Comparison of ENCODE assay signal across 15 mouse cellular contexts in genomic region chr4:152725881-152726280, GRCm38 (mm10).
DNase-seq lines count a peak whose midpoint lies in the region; ATAC-seq lines count a peak whose summit lies in the region.
"Had no signal": no experiment of that assay in that cellular context is flagged by ENCODE, and none has a peak within 500 bp of the region (broad histone marks: within the 10 kb centered on the region; RNA-seq: fewer than 3 reads in every experiment).

No protein-coding gene starts in this region.

- DNase-seq in layer of hippocampus, adult 11-12 months (ENCODE audit: low spot score), result peak; percentile 11
- no peak for DNase-seq in layer of hippocampus, adult 9-10 months (ENCODE audit: low spot score)
- DNase-seq in forebrain, embryonic 10.5 days (ENCODE audit: extremely low spot score, low spot score), result no peak
- DNase-seq in forelimb bud, embryonic 11.5 days (ENCODE audit: low read depth, low spot score), result peak; percentile 43
- no peak for DNase-seq in thymus, postnatal 25 days
- no peak for DNase-seq in frontal cortex, postnatal 10 days (ENCODE audit: low spot score in 2 of 2)
- DNase-seq: gastrocnemius, postnatal 25 days; kidney, adult 9 months; thymus, postnatal 36 days had no signal

- ATAC-seq in midbrain, embryonic 15.5 days (replicated peaks), result peak; percentile 75

- no peaks in the 10 kb centered on the region for H3K27me3 ChIP-seq in forebrain, embryonic 10.5 days (ENCODE audit: poor library complexity, severe bottlenecking)
- H3K27me3 ChIP-seq in midbrain, embryonic 15.5 days (replicated peaks), result no peaks in the 10 kb centered on the region
- H3K27me3 ChIP-seq: CH12.LX; liver, embryonic 15.5 days; neural tube, embryonic 12.5 days had no signal

- peak overlapping the region; percentile 48; the same call in 1 of the 2 replicates for H3K27ac ChIP-seq in forebrain, embryonic 10.5 days
- peak overlapping the region; percentile 5; the same call in 1 of the 2 replicates for H3K27ac ChIP-seq in midbrain, embryonic 15.5 days
- H3K27ac ChIP-seq: left cerebral cortex, adult 2 months; liver, embryonic 15.5 days; neural tube, embryonic 12.5 days had no signal

- H3K4me1 ChIP-seq in forebrain, embryonic 10.5 days, result peaks cover 32% of the 10 kb centered on the region
- peaks cover 19% of the 10 kb centered on the region for H3K4me1 ChIP-seq in midbrain, embryonic 15.5 days
- H3K4me1 ChIP-seq: liver, embryonic 15.5 days had no signal

- H3K9ac ChIP-seq in midbrain, embryonic 15.5 days, result no peak overlapping the region
- H3K9ac ChIP-seq: liver, embryonic 15.5 days; neural tube, embryonic 12.5 days had no signal

- no peaks in the 10 kb centered on the region for H3K9me3 ChIP-seq in forebrain, embryonic 10.5 days
- no peaks in the 10 kb centered on the region for H3K9me3 ChIP-seq in midbrain, embryonic 15.5 days
- H3K9me3 ChIP-seq: liver, embryonic 15.5 days; neural tube, embryonic 12.5 days had no signal

- H3K36me3 ChIP-seq in forebrain, embryonic 10.5 days (replicated peaks), result no peaks in the 10 kb centered on the region
- no peaks in the 10 kb centered on the region for H3K36me3 ChIP-seq in midbrain, embryonic 15.5 days (replicated peaks)
- H3K36me3 ChIP-seq: liver, embryonic 15.5 days; neural tube, embryonic 12.5 days had no signal

- no peak overlapping the region for H3K4me2 ChIP-seq in midbrain, embryonic 15.5 days
- H3K4me2 ChIP-seq: liver, embryonic 15.5 days; neural tube, embryonic 12.5 days had no signal

- H3K4me3 ChIP-seq in forebrain, embryonic 10.5 days, result no peak overlapping the region
- H3K4me3 ChIP-seq in midbrain, embryonic 15.5 days, result no peak overlapping the region
- H3K4me3 ChIP-seq: erythroblast, embryonic 14.5 days; left cerebral cortex, adult 2 months; liver, embryonic 15.5 days; neural tube, embryonic 12.5 days had no signal

- 46% methylated on average over 5 of the region's 5 CpGs for WGBS in forebrain, embryonic 10.5 days
- WGBS in midbrain, embryonic 15.5 days, result 13% methylated on average over 5 of the region's 5 CpGs

Comparison
In these comparisons a context has a peak if more than half of its experiments do, and no peak if none do; other contexts are left out.
1. DNase-seq: peak in layer of hippocampus, adult 11-12 months (single experiment) and forelimb bud, embryonic 11.5 days (single experiment); none in layer of hippocampus, adult 9-10 months (single experiment), forebrain, embryonic 10.5 days (single experiment), thymus, postnatal 25 days (single experiment) and frontal cortex, postnatal 10 days (0 of 2).